Mouse (Mus musculus) cortical plate, adult 2 months (tissue): ENCODE results near the gene Nrp1.

Experiments used
- CTCF ChIP-seq: fragments of 200-500 bp; IDR thresholded peaks from 2 replicates; pipeline ENCODE4 v1.5.1; 2011; ENCODE audit warnings: mild to moderate bottlenecking, control low read depth, low read length; ENCODE audit not compliant: insufficient read depth; ENCODE audit errors: extremely low read depth
- POLR2A ChIP-seq: fragments of 200-500 bp; IDR thresholded peaks from 2 replicates; pipeline ENCODE4 v1.6.1; 2011; ENCODE audit warnings: mild to moderate bottlenecking, low read length, control low read depth; ENCODE audit not compliant: insufficient read depth; ENCODE audit errors: extremely low read depth

DNA sequence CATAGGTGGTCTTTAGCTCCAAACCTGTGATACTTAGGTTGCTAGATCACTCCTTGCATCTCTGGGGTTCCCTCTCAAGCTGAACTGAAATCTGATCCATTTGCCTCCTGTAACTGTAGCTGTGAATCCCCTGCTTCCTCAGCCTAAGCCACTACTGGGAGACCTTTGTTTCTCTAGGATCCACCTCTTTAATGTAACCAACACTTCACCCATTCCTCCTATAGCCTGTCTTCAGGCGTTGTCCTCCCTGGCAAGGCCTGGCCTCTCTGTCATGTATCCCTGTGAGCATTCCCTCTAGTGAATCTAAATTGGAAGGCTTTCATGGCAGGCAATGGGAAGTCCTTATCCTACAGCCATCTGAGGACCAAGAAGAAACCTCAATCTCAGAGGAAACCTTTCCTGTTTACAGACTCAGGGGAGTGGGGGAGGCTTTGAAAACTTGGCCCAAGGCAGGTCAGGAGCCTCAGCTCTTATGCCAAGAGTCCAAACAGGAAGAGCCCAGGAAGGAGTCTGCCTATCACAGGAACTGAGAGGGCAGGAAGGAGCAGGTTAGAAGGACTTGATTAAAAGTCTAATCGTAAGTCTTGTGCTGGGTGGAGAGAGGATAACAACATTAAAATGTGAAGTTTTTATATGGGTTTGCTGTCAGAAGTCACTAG is 28.7 kb downstream of the Nrp1 start:
- TF ChIP-seq CTCF = no peak
- TF ChIP-seq POLR2A = no peak
